Mouse (Mus musculus) left cerebral cortex, adult 6 months (tissue): Measurements from ENCODE around the gene Fndc7. TPM values are rescaled to one million over a fixed set of nuclear protein-coding genes. Genes with fewer than 3 reads are reported as not detected.

Source experiments
- long read RNA-seq, 2 experiments: library from polyadenylated mRNA; unstranded; transcript quantifications; one replicate each; pipeline ENCODE4 v2.0.0; 2019 to 2020
- polyA plus RNA-seq: library from polyadenylated mRNA; unstranded; fragments of <200 nt; fragmentation: Nextera tagmentation; gene quantifications from 2 replicates; pipeline ENCODE4 v1.2.3, GENCODE M21; 2021

The Fndc7 gene
- 0.06 and 0.10 TPM in 2 replicates for polyA plus RNA-seq
- long read RNA-seq, experiment 1 = 0 reads
- long read RNA-seq, experiment 2 = 0 reads

DNA sequence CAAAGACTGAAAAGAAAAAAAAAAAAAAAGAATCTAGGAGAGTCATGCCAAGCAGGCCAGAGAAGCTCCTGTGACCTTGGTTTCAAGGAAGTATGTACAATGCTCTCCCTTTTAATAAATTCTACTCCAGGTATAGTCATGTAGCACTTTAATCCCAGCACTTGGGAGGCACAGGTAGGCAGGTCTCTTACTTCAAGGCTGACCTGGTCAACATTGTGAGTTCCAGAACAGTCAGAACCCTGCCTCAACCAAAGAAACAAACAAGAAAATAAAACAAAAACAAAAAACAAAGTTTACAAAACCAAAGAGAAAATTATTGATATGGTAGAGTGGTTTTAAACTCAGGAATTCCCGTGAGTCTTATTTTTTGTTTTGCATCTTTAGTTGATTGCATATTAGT lies at the start of gene Fndc7:
Gene Fndc7 (minus strand): TSS at position 101 of the 400 bp plus-strand sequence.

DNA sequence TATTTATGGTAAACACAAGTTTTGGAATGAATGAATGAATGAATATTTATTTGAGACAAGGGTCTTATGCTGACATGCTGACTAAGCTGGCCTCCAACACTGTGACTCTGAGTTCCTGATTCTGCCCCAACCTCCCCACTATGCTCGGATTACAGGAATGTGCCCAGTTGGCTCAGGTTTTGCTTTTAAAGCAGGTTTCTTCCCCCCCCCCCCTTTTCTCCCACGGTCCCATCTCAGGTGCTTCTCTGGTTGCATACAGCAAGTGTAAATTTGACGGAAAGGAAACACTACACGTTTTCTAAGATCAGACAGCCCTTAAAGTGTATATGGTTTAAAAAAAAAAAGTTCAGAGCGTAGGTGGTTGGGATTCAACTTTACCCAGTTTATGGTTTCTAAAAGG lies 49.8 kb upstream of the Fndc7 start, which contains the start of gene Henmt1:
Gene Henmt1 (plus strand): TSS at position 301 of the 400 bp plus-strand sequence.

GRCm38 (mm10) chr3:108911548-108912413 lies 22.0 kb upstream of the Fndc7 start, which contains the start of gene Prpf38b:
Gene Prpf38b, minus strand, starts transcription at chr3:108911727.

DNA sequence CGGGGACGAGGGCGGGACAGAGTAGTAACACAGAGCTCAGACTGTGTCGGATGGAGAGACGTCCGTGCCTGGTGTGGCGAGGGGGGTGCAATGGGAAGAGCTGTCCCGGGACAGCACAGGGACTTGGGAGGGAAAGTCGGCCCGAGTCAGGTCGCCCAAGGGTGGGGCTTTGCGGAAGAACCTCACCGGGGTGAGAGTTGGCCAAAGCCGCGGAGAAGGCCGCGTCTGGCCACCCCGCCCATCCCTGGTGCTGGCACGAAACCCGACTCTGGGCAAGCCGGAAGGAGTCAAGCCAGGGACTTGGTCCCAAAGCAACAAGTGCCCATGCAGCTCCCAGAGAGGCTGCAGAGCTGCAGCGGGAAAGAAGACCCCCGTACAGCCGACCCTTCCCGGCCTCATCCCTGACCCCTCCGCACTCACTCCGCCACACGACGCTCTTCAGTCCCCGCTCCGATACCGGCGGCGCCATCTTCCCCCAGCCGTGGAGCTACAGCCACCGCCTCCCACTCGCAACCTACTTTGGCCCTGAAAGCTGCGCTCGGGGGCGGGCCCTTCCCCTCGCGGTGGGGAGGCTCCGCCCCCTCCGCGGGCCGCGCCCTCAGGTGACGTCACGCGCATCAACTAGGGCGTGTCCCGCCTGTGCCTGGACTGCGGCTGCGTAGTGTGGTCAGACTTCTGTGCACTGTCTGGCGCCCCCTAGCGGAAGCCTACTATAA lies 49.6 kb downstream of the Fndc7 start, which contains the start of gene Stxbp3:
Gene Stxbp3 (minus strand): TSS at position 527 of the 716 bp plus-strand sequence.

Other genes starting within 250 kb of the Fndc7 start
- gene Clcc1, start 236.1 kb downstream of the Fndc7 start, polyA plus RNA-seq = 56.8 and 82.0 TPM in 2 replicates
- gene Gpsm2, start 167.7 kb downstream of the Fndc7 start, polyA plus RNA-seq = 6.6 and 8.0 TPM in 2 replicates
- not detected in 2 replicates for gene Aknad1, start 150.3 kb downstream of the Fndc7 start, polyA plus RNA-seq
- gene Stxbp3, start 49.5 kb downstream of the Fndc7 start, polyA plus RNA-seq = 15.1 and 21.3 TPM in 2 replicates
- gene Prpf38b, start 21.7 kb upstream of the Fndc7 start, polyA plus RNA-seq = 13.3 and 13.8 TPM in 2 replicates
- 1.3 and 1.8 TPM in 2 replicates for gene Henmt1, start 49.9 kb upstream of the Fndc7 start, polyA plus RNA-seq
- gene Gm9857, start 50.4 kb upstream of the Fndc7 start, polyA plus RNA-seq = not detected in 2 replicates
- gene Fam102b, start 137.6 kb upstream of the Fndc7 start, polyA plus RNA-seq = 3.6 and 4.9 TPM in 2 replicates
- gene Slc25a54, start 190.5 kb upstream of the Fndc7 start, polyA plus RNA-seq = not detected in 2 replicates
- 0.91 and 1.3 TPM in 2 replicates for gene Slc25a24, start 233.1 kb upstream of the Fndc7 start, polyA plus RNA-seq